Mouse (Mus musculus): Measurements from ENCODE around the gene Gzmk.

DNA sequence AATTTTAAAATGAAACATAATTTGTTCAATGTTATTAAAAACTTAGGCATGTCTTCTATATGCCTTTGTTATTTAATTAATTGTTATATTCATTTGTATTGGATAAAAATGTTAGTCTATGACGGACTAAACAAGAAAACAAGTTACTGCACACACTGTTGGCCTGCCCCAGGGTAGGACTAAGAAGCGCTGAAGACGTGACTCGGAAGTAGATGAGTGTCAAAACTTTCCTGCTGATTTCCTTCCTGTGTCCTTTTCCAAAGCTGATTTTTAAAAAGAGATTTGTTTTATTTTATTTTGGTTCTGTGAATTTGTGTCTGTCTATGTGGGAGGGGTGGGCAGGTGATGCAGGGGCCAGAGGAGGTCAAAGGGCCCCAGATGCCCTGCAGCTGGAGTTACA lies 42.0 kb downstream of the Gzmk start:
- TF ChIP-seq CTCF (IDR thresholded peaks at IDR 0.05; ENCODE audit: low read depth): no peak
- no peak for TF ChIP-seq EP300 (optimal IDR thresholded peaks at IDR 0.05)
